Mouse (Mus musculus): ENCODE measurements around the gene Acvrl1. TPM values are rescaled to one million over a fixed set of nuclear protein-coding genes. Genes with fewer than 3 reads are reported as not detected.

The Acvrl1 gene
- total RNA-seq (2015; ENCODE audit: low replicate concordance) = 2.3 and 9.4 TPM in 2 replicates
- total RNA-seq (2017; ENCODE audit: low replicate concordance) = 2.3 and 3.8 TPM in 2 replicates

DNA sequence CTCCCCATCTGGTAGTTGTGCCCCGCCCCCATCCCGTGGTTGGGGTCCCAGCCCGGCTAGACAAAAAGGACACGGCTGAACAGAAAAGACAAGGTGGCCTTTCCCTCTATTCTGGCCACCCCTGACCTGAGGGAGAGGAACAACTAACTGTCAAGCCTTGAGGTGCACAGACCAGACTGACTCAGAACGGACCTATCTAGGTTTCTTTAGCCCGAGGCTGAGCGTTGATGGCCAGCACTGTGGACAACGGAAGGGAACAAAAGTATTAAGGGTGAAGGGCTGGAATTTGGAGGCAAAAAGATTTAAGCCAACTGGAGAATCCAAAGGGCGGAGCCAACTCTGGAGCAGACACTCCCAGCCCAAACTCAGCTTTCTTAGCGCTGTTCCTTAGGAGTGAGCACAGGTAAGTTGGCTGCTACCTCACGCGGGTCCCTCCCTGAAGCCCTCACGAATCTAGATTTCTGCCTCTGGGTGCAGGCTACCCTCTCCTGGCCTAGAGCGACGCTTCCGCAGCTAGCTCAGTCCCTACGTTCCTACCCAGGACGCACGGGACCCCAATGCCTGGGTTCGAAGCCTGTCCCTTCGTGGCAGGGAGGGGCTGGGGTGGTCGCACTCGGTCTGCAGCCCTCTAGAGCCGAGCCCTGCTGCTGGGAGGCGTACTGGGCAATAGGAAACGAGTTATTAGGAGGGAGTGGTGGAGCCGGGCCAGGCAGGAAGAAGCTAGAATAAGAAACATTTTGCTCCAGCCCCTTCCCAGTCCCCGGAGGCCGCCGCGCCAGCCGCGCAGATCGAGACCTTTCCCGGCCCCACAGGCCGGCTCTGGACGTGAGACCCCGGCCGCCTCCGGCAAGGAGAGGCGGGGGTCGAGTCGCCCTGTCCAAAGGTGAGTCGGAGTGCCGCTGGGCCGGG is at the start of gene Acvrl1:
Gene Acvrl1 (plus strand): TSS at position 342 of the 909 bp plus-strand sequence.
- no peak for ATAC-seq (replicated peaks; ENCODE audit: low FRiP score, poor library complexity, severe bottlenecking)

DNA sequence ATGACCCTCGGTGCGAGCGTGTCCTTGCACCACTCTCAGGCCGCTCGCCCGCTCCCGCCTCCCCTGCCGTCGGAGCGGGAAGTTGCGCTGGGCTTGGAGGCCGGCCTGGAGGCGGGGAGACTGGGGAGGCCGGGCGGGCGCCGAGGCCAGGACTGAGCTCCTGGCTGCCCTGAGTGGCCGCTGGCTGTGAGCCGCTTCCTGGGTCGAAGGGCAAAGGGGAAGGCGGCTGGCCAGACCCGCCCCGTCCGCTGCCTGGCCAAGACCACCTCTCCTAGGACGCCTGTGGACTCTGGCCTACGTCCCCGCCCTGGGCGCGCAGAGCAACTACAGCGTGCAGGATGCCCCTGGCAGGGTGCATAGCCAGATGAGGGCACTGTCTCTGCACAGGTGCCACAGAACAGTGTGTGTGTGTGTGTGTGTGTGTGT is 49.6 kb upstream of the Acvrl1 start:
- no peak for ATAC-seq (replicated peaks; ENCODE audit: low FRiP score, poor library complexity, severe bottlenecking)

DNA sequence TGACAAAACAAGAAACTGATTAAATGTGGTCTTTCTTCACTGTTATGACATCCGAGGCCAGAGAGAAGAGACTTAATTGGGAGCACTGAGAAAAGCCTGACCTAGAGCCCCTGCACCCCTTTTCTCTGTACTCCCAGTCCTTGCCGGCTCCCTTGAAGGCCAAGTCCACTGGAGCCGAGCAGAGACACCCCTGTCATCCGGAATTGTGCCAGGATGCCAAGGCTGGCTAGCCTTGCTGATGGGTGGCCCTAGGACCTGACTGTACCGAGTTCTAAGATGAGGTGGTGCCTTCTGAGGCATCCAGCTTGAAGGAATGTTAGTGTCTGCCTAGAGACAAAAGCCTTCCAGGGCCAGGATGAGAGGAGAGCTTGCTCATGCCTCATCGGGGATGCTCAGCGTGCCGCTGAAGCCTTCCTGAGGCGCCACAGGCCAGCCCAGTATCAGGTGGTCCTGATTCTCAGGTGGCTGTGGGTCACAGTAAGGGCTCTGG is 48.2 kb upstream of the Acvrl1 start:
- ATAC-seq (replicated peaks; ENCODE audit: low FRiP score, poor library complexity, severe bottlenecking) = no peak

DNA sequence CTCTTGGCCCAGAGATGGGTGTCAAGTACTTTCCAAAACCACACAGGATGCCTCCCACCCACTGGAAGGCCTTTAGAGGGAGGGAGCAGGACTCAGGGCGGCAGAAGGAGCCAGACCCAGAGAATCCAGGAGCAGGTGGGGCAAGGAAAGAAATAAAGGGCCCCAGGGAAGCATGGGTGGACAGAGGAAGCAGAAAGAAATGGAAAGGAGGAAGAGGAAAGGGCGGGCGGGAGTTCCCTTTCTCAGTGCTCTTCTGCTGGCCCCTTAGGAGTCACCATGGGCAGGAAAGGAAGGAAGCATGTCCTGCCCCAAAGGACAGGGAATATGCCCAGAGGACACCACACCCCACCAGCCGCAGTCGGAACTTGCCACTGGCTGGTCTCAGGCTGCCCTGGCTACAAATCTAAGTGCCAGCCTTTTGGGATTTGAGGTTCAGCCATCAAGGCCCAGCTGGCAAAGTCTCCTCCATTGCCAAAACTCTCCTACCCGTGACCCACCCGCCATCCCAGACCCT is 47.2 kb upstream of the Acvrl1 start:
- no peak for ATAC-seq (replicated peaks; ENCODE audit: low FRiP score, poor library complexity, severe bottlenecking)

DNA sequence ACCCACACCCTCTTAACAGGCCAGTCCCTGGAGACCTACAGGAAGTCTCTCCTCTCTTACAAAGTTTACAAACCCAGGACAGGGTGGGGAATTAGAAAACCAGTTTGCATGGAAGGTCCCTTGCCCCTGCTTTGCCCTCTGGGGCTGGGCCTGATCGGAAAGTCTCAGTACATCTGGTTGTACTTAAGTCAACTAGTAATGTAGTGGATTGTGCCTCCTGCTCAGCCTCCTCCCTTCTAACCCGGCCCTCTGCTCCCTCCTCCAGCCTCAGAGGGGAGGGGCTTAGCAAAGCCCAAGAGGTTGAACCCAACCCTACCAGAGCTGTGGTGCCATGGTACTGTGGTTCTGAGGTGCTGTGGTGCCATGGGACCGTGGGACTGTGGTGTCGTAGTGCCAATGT is 46.1 kb upstream of the Acvrl1 start:
- no peak for ATAC-seq (replicated peaks; ENCODE audit: low FRiP score, poor library complexity, severe bottlenecking)

DNA sequence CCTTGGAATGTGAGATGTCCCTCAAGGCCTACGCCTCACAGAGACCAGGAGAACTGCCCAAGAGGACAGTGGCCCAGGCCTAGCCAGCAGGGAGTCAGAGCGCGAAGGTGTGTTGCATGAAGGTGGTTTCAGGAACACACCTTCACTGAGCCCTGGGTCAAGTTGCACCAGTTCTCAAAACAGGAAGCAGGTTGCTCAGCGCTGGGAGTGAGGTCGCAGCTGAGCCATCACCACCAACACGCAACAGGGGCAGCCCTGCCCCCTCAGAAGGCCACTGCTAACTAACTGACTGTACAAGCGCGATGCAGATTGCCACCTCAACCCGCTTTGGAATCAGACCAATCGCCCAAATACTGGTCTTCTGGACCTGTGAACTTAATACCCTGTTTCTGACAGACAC is 43.8 kb upstream of the Acvrl1 start:
- ATAC-seq (replicated peaks; ENCODE audit: low FRiP score, poor library complexity, severe bottlenecking) = no peak

DNA sequence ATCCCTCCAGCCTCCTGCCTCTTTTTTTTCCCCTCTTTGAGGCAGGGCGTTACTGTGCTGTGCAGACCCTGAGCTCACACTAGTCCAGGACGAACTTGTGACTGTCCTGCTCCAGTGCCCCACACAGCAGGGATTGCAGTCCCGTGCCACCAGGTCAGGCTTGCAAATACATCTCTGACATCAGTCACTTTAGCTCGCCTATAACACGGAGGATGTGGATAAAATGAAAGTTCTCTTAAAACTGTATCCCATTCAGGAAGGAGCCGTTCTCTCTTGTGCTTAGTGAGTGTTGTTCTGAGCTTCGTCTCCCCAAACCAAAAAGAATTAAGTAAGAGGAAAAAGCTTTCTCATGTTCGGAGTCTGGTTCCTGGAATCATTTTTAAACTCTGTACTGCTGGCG is 41.9 kb upstream of the Acvrl1 start:
- ATAC-seq (replicated peaks; ENCODE audit: low FRiP score, poor library complexity, severe bottlenecking) = no peak

DNA sequence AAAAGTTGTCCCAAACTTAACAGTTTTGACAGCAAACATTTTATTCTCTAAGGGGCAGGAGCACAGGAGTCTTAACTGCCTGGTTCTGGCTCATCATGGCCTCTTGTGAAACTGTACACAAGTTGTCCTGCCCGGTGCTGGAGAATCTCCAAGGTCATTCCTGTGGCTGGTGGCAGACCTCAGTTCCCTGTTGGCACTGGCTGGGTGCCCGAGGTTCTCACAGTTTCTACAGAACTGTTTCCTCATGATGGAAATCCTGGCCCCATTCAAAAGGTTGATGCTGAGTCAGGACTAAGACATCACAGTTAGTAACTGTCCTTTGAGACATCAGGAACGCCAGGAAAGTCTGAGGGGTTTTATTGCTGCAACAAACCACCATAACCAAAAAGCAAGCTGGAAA is 41.4 kb upstream of the Acvrl1 start:
- no peak for ATAC-seq (replicated peaks; ENCODE audit: low FRiP score, poor library complexity, severe bottlenecking)

DNA sequence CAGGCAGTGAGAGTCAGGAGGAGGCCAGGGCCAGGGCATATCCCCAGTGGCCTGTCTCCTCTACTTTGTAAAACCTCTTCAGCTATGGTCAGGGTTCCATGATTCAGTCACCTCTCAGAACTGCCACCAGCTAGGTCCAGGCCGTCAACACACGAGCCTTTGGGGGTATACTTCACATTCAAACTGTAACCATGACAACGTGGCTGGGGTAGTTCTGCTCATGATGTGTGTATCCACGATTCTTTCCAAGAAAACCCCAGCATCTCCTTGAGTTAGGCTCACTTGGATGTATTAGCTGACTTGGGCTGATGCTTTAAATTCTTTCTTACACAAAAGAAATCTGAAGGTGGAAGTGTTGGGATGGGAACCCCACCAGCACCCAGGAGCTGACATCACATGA is 40.0 kb upstream of the Acvrl1 start:
- ATAC-seq (replicated peaks; ENCODE audit: low FRiP score, poor library complexity, severe bottlenecking) = no peak

DNA sequence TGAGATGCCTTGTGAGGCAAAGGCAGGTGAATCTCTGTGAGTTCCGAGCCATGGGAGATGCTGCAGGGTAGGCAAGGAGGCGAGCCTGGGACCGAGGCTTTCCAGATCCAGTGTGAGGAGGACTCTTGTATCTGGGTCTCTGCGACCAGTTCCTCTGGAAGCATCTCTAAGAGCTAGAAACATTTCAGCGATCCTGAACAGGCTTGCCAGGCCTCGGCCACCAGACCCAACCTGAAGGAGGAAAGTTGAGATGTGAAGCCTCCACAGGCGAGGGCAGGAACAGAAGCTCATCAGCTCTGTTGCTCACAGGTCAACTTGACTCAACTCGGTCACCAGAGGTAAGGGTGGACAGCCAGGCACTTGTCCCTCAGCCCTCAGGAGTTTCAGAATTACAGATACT is 36.8 kb upstream of the Acvrl1 start:
- ATAC-seq (replicated peaks; ENCODE audit: low FRiP score, poor library complexity, severe bottlenecking) = no peak

DNA sequence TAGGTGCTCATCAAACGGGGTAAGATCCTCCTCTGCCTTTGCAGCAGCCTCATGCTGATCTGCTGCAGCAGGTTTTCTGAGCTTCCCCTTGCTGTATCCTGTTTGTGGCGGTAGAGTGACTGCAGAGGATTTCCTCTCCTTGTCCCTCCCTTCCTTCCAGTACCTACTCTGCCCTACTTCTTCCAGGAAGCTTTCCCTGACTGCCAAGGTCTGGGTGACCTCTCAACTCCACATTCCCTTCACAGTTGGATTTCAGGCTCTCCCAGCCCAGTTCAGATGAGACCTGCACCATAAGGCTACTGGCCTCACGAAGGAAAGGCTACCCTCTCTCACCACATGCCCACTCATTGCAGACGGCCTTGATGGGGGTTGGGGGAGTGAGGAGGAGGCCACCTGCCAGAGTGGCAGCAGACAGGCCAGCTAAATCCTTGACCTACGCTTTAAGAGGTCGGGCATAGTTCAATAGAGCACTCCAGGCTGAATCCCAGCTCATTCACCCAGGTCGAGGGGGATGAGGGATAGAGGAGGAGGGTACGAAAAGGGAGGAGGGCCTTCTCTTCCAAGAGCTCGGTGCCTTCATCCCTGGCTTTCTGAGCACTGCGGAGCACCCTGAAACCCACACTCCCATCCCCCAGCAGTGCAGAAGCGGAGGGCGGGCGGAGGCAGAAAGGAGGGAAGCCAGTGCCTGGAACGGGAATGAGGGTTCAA is 36.0 kb upstream of the Acvrl1 start:
- no peak for ATAC-seq (replicated peaks; ENCODE audit: low FRiP score, poor library complexity, severe bottlenecking)

DNA sequence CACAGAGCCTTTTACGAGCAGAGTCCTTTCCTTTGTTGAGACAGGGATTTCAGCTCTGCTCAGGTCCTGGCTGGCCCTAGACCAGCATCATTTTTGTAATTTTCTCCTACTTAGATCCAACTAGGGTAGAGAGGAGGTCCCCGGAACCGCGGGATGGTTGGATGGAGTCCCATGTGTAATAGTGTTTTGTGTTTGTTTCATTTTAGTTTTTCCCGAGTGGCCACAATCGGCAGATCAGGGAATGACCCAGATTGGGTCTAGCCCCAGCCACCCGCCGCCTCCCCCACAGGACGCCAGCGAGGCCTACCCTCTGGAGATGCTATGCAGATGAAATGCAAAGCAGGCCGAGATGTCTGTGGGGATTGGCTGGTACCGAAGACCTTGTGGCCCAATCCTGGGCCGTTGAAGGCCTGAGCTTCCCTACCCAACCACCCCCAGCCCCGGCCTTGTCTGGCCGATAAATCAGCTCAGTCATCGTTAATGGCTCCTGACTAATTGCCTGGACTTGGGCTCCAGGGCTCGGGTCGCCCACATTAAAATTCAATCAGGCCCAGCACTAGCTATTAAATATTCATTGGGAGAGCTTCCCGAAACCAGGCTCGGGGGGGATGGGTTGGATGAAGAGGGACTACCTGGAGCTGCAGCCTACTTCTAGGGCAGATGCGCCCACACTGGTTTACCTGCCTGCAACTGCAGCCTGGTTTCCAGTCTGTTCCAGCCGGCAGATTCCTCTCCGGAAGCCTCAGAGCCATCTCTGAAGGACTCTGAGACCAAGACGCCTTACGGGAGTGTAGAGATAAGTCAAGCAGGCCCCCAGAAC is 35.3 kb upstream of the Acvrl1 start:
- no peak for ATAC-seq (replicated peaks; ENCODE audit: low FRiP score, poor library complexity, severe bottlenecking)

DNA sequence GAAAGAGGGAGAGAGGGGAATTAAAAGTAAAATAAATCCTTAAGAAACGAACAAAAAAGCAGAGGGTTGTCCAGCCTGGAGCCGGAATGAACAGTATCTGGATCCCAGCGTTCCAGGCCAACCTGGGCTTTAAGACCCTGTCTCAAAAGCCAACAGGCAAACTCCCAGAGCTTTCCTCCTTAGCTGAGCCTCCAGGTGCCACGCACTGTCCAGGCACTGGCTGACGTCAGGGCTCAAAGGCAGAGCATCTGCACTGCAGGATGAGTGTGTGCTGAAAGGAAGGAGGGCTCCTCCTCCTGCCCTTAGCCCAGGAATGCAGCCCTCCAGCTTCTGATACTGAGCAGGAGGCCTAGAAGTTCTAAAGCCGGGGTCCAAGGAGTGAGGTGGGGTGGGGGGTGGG is 34.3 kb upstream of the Acvrl1 start:
- no peak for ATAC-seq (replicated peaks; ENCODE audit: low FRiP score, poor library complexity, severe bottlenecking)

DNA sequence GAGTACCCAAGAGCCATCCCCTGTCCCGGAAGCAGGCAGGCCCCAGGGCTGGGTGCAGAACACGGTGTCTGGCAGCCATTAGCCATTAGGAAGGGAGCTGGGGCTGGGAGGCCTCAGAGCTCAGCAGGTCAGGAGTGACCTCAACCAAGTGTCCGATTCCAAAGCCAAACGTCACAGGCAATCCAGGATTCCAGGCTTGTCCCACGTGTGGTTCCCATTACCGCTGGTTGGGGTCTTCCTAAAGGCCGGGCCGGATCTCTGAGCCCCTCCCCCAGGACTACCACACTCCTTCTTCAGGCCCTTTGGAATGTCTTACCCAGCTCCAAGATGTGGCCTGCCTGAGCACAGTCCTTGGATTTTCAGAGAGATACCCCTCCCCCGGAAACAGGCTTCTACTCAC is 33.3 kb upstream of the Acvrl1 start:
- no peak for ATAC-seq (replicated peaks; ENCODE audit: low FRiP score, poor library complexity, severe bottlenecking)

DNA sequence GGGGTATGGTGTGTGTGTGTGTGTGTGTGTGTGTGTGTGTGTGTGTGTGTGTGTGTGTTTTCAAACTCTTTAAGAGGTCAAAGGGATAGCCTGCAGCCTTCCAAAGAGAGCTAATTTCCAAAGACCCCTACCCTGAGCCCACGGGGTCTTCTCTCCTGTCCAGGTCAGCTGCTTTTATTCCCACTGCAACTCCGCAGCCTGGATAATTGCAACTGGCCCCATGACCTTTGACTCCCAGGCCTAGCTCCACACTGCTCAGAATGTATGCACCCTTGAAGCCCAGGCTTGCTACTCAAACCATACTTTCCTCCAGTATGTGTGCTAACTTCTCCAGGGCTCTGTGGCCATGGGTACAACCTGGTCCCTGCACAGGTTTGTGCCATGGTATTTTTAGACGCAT is 32.9 kb upstream of the Acvrl1 start:
- no peak for ATAC-seq (replicated peaks; ENCODE audit: low FRiP score, poor library complexity, severe bottlenecking)

DNA sequence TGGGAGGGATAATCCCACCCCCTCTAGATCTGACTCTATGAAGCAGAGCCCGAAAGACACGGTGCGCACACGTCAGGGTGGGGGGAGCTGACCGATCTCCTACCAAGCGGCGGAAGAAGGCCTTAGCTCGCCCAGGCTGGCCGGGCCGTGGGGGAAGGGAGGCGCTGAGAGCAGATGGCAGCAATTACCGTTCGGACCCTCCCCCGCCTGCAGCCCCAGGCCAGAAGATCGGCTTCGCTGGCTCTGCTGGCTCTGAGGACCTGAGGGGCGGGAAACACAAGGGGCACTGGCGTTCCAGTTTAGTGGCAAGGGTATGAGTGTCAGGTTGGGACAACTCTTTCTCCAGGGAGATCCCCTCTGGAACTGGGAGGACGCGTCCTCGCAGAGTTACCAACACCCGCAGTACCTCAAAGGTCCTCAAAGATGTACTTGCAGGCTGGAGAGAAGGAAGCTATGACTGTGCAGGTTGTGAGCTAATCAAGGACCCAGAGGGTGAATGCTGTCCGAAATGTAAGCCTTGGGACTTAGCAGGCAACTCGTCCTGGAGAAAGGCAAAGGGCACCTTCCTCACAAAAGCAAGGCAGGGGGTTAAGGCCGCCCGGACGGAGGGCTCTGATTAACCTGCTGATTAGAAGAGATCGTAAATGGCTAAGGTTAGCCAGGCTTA is 30.2 kb upstream of the Acvrl1 start:
- no peak for ATAC-seq (replicated peaks; ENCODE audit: low FRiP score, poor library complexity, severe bottlenecking)

DNA sequence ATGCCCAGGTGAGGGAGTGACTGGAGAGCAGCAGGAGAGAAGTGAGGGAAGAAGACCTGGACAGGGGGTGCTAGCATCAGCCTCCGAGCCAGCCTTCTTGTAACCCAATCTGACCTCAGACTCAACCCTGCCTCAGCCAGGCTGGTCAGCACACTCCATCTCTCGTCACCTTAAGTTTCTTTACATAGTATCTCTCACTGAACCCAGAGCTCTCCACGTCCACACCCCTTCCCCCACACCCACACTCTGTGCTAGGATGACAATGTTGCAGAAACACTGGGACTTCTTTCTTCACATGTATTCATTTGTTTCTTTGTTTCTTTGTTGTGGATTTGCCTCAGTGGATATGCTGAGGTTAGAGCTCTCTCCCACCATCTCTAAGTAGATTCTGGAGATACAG is 27.3 kb upstream of the Acvrl1 start:
- ATAC-seq (replicated peaks; ENCODE audit: low FRiP score, poor library complexity, severe bottlenecking) = no peak

DNA sequence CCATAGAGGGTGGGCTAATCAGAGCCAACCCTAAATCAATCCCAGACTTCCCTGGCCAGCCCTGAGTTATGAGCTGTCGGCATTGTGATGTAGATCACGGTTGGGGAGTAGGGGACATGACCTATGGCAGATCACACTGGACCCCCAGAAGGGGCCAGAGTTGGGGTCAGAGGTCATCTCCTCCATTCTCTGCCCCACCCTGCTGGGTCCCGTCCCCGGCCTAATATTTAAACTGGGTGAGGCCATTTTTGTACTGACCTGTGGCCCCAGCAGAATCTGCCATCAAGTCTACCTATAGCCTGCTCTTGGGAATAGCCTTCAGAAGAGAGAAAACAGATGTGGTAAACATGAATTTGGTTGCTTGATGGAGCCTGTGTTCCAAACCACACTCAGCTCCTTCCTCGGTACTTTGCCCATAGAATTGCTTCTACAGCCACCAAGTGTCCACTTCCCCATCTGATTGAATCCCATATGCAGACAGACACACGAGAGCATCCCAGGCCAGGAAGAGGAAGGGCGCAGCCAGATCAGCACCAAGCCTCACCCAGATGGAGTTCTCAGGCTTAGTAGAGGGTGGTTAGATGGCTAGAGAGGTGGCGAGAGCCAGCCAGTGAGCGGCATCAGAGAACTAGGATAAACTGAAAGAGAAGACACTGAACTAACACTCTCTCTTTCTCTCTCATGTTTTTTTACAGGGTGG is 24.6 kb upstream of the Acvrl1 start:
- no peak for ATAC-seq (replicated peaks; ENCODE audit: low FRiP score, poor library complexity, severe bottlenecking)

DNA sequence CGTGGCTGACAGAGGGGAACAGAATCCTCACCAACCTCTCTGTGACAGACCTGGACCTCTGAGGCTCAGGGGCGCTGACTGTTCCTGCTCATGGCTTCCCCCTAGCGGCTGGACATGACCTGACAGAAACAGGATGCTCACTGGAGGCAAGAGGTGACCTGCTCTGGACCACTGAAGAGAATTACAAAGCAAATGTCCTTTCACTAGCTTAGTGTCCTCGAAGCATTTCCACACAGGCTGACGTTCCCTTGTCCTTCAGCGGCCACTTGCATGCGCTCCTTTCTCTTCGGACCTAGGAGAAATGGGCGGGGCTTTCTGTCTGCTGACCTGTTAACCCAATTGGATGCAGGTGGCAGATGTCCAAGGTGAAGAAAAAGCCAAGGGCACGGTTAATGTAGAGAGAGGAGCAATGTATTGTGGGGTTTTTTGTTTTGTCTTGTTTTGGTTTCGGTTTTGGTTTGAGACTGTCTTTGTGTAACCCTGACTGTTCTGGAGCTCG is 22.8 kb upstream of the Acvrl1 start:
- ATAC-seq (replicated peaks; ENCODE audit: low FRiP score, poor library complexity, severe bottlenecking) = peak; percentile 64; the same call in 1 of the 2 replicates
